Mouse (Mus musculus) embryonic facial prominence, embryonic 11.5 days (tissue): ENCODE data around the gene P3h4. TPM values are rescaled to one million over a fixed set of nuclear protein-coding genes. Genes with fewer than 3 reads are reported as not detected.

Source experiments
- ATAC-seq: fragments of 200-750 bp; cut with Nextera tagmentation; replicated peaks from 2 replicates; pipeline ENCODE4 v1.8.0; 2017; ENCODE audit warnings: low read depth; ENCODE audit not compliant: insufficient number of reproducible peaks, low FRiP score, low TSS enrichment
- DNase-seq: peaks from one replicate; pipeline ENCODE4 v3.0.0-alpha.2; 2015; ENCODE audit warnings: low spot score
- H3K27ac ChIP-seq: fragments of 300-500 bp; sonication (generic); replicated peaks from 2 replicates; pipeline ENCODE4 v1.5.1; 2014; ENCODE audit warnings: mild to moderate bottlenecking, low read depth, low read length, control low read depth
- H3K27me3 ChIP-seq: fragments of 300-500 bp; sonication (generic); 2 replicates; pipeline ENCODE4 v1.6.1; 2014; ENCODE audit warnings: mild to moderate bottlenecking, low read length, moderate library complexity, mixed read lengths; ENCODE audit not compliant: control insufficient read depth, insufficient read depth
- H3K36me3 ChIP-seq: fragments of 300-500 bp; sonication (generic); replicated peaks from 2 replicates; pipeline ENCODE4 v1.6.1; 2014; ENCODE audit warnings: low read depth, mild to moderate bottlenecking, low read length, moderate library complexity, mixed read lengths; ENCODE audit not compliant: control insufficient read depth, insufficient read depth
- H3K4me1 ChIP-seq: fragments of 300-500 bp; sonication (generic); 2 replicates; pipeline ENCODE4 v1.6.1; 2014; ENCODE audit warnings: low read length, mixed read lengths; ENCODE audit not compliant: control insufficient read depth, insufficient read depth
- H3K4me2 ChIP-seq: fragments of 300-500 bp; sonication (generic); 2 replicates; pipeline ENCODE4 v1.6.1; 2014; ENCODE audit warnings: low read depth, mild to moderate bottlenecking, control low read depth, low read length, moderate library complexity
- H3K4me3 ChIP-seq: fragments of 300-500 bp; sonication (generic); 2 replicates; pipeline ENCODE4 v1.5.1; 2014; ENCODE audit warnings: low read depth, low read length, control low read depth
- H3K9ac ChIP-seq: fragments of 300-500 bp; sonication (generic); replicated peaks from 2 replicates; pipeline ENCODE4 v1.6.1; 2014; ENCODE audit warnings: mild to moderate bottlenecking, control low read depth, low read length
- H3K9me3 ChIP-seq: fragments of 300-500 bp; sonication (generic); replicated peaks from 2 replicates; pipeline ENCODE4 v1.6.1; 2016; ENCODE audit warnings: mild to moderate bottlenecking, low read length, inconsistent platforms, mixed read lengths; ENCODE audit not compliant: control insufficient read depth
- WGBS: fragments of 180-500 bp; shearing (Covaris S2); extraction: QIAGEN DNeasy Blood & Tissue Kit; methylation state at CpG from one replicate; pipeline ENCODE4 v1.1.7; 2014; 5-methylcytosine and 5-hydroxymethylcytosine counted together
- polyA plus RNA-seq: library from polyadenylated mRNA; unstranded; fragments of >200 nt; fragmentation: Nextera tagmentation; extraction: Ambion mirVana; gene quantifications from 2 replicates; pipeline ENCODE4 v1.2.1, GENCODE M21; 2014

P3h4 gene
- polyA plus RNA-seq = 33.0 and 37.1 TPM in 2 replicates

GRCm38 (mm10) chr11:100414021-100414913 lies at the start of gene P3h4:
Gene P3h4, minus strand, starts transcription at chr11:100414836.
- Histone ChIP-seq H3K27me3 (no peaks in the 10 kb centered on the region), H3K4me3 (peak within 1 kb of the TSS; percentile 75), H3K9ac (peak within 1 kb of the TSS; percentile 85), H3K36me3 (no peaks in the 10 kb centered on the region; the same call in 1 of the 2 replicates), H3K9me3 (no peaks in the 10 kb centered on the region), H3K4me2 (peak within 1 kb of the TSS; percentile 83), H3K4me1 (no peaks in the 10 kb centered on the region; the same call in 1 of the 2 replicates), H3K27ac (peak within 1 kb of the TSS; percentile 49)
- ATAC-seq = peak; percentile 95
- WGBS = 1% methylated on average over 77 of the region's 93 CpGs
- peak; percentile 94 for DNase-seq

DNA sequence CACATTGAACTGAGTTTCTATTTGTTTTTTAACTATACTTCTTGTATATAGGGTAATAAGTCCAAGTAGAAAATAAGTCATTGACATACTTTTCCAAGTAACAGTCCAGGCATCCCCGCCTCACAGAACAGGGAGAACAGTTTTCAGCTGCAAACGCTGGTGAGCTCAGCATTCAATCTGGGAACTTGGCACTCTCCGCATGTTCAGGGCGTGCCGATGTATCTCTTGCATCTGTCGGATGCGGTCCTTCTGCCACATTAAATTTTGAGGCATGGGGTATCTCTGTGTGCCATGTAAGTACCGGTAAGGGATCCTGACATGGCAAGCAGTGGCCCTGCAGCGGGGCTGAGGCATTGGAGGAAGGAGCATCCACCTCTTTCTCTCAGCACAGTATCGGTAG lies 48.1 kb upstream of the P3h4 start:
- no peak overlapping the region for H3K4me3 ChIP-seq
- ATAC-seq (no peak), DNase-seq (no peak)
- WGBS = 96% methylated on average over 10 of the region's 10 CpGs
- H3K27ac ChIP-seq = no peak overlapping the region
- H3K36me3 ChIP-seq = peaks cover 5% of the 10 kb centered on the region; the same call in 1 of the 2 replicates
- H3K9ac ChIP-seq = no peak overlapping the region
- H3K9me3 ChIP-seq = no peaks in the 10 kb centered on the region
- no peak overlapping the region for H3K4me2 ChIP-seq
- no peaks in the 10 kb centered on the region for H3K27me3 ChIP-seq
- H3K4me1 ChIP-seq = no peaks in the 10 kb centered on the region

- H3K36me3 ChIP-seq = peaks cover 3% of the 10 kb centered on the region
- 92% methylated on average over 5 of the region's 5 CpGs for WGBS
- DNase-seq = no peak
- no peak for ATAC-seq
- H3K4me3 ChIP-seq = no peak overlapping the region
- H3K9ac ChIP-seq = no peak overlapping the region
- no peaks in the 10 kb centered on the region for H3K9me3 ChIP-seq
- no peaks in the 10 kb centered on the region for H3K27me3 ChIP-seq
- H3K4me2 ChIP-seq = no peak overlapping the region
- no peaks in the 10 kb centered on the region for H3K4me1 ChIP-seq
- H3K27ac ChIP-seq = no peak overlapping the region
These were observed 43.1 kb upstream of the P3h4 start for GRCm38 (mm10) chr11:100457711-100458110.

GRCm38 (mm10) chr11:100457247-100457646 lies 42.6 kb upstream of the P3h4 start:
- DNase-seq (no peak), ATAC-seq (no peak)
- 79% methylated on average over 4 of the region's 4 CpGs for whole genome bisulfite sequencing
- no peaks in the 10 kb centered on the region for H3K27me3 ChIP-seq
- H3K4me1 ChIP-seq = no peaks in the 10 kb centered on the region
- H3K4me2 ChIP-seq = no peak overlapping the region
- H3K4me3 ChIP-seq = no peak overlapping the region
- no peaks in the 10 kb centered on the region for H3K9me3 ChIP-seq
- H3K36me3 ChIP-seq = peaks cover 3% of the 10 kb centered on the region
- H3K9ac ChIP-seq = no peak overlapping the region
- no peak overlapping the region for H3K27ac ChIP-seq

- Histone ChIP-seq H3K36me3 (no peaks in the 10 kb centered on the region), H3K4me2 (no peak overlapping the region), H3K27me3 (no peaks in the 10 kb centered on the region), H3K4me3 (no peak overlapping the region), H3K27ac (no peak overlapping the region), H3K4me1 (no peaks in the 10 kb centered on the region), H3K9me3 (no peaks in the 10 kb centered on the region), H3K9ac (no peak overlapping the region)
- ATAC-seq (no peak), DNase-seq (no peak)
- WGBS = 89% methylated on average over 6 of the region's 6 CpGs
These were observed 28.0 kb upstream of the P3h4 start for GRCm38 (mm10) chr11:100442625-100443024.

DNA sequence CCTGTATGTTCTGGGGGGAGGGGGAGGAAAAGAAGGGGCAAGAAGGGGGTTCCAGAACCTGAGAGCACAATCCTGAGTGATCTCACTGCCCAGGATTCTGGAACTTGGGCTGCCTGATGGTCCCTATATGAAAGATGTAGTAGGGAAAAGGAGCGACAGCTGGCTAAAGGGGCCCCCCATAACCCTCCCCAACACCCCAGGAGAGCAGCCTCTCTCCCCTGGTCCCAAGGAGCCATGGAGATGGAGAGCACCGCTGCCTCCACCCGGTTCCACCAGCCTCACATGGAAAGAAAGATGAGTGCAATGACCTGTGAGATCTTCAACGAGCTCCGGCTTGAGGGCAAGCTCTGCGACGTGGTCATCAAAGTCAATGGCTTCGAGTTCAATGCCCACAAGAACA lies 27.2 kb upstream of the P3h4 start, which contains the start of the genes Nt5c3b and Klhl10:
TSS of gene Nt5c3b (minus strand) at position 12 of the 400 bp plus-strand sequence.
TSS of gene Klhl10 (plus strand) at position 121 of the 400 bp plus-strand sequence.
- WGBS = 81% methylated on average over 8 of the region's 8 CpGs
- H3K4me2 ChIP-seq = peak within 1 kb of the TSS; percentile 70
- H3K9ac ChIP-seq = peak within 1 kb of the TSS; percentile 94
- DNase-seq (no peak), ATAC-seq (no peak)
- no peaks in the 10 kb centered on the region for H3K27me3 ChIP-seq
- 0 out of 2 replicates have a peak within 1 kb of the TSS, but pooled peaks have one; percentile 24 for H3K27ac ChIP-seq
- H3K9me3 ChIP-seq = no peaks in the 10 kb centered on the region
- no peaks in the 10 kb centered on the region; the same call in 1 of the 2 replicates for H3K36me3 ChIP-seq
- H3K4me1 ChIP-seq = no peaks in the 10 kb centered on the region
- peak within 1 kb of the TSS; percentile 81 for H3K4me3 ChIP-seq

DNA sequence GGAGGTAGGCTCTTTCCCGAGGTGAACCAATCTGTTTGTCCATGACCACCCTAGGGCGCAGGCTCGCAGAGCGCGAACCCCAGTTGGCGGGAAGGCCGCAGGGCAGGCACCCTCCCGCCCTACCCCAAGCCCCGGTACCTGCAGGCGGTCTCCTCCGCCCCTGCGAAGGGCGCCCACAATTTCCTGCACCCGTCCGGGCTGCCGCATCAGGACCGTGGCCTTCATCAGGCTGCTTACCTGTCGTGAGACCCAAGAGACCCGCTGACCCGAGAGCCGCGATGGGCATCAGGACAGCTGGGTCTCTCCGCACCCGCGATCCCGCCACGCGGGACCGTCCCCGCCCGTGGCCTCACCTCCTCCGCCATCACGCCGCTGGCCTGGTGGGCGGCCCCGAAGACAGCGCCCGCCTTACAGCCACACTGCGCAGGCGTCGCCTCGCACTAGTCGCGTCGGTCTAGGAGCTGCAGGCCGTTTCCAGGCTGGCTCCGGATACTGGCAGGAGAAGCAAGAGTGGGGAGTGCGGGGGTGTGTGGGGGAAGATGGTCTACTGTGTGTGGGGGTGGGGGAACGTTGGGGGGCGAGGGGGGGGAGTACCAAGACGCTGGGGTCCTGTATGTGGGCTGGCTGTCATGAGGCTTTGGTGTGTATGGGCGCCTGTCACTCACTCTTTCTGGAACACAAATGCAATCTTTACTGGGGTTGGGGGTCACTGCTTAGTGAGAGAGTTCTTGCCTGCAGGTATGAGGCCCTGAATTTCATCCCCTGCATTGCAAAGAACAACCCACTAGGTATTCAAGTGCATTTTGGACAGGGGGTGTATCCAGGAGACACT lies 26.3 kb upstream of the P3h4 start:
- Histone ChIP-seq H3K9ac (peak overlapping the region; percentile 94), H3K27ac (0 out of 2 replicates have a peak overlapping the region, but pooled peaks have one; percentile 24), H3K4me2 (peak overlapping the region; percentile 70), H3K4me3 (peak overlapping the region; percentile 81), H3K9me3 (no peaks in the 10 kb centered on the region), H3K4me1 (no peaks in the 10 kb centered on the region), H3K36me3 (no peaks in the 10 kb centered on the region; the same call in 1 of the 2 replicates), H3K27me3 (no peaks in the 10 kb centered on the region)
- WGBS = 1% methylated on average over 52 of the region's 52 CpGs
- ATAC-seq = peak; percentile 97
- DNase-seq = peak; percentile 90
